Mouse (Mus musculus) liver, embryonic 14 days (tissue): ENCODE measurements around the gene Olfr427. TPM values are rescaled to one million over a fixed set of nuclear protein-coding genes. Genes with fewer than 3 reads are reported as not detected.

Experiments
- polyA plus RNA-seq: library from polyadenylated mRNA; depleted of rRNA; stranded (reverse); fragments of >200 nt; gene quantifications from 2 replicates; pipeline ENCODE4 v1.2.3, GENCODE M21; 2012; rRNA removed

The Olfr427 gene
- not detected in 2 replicates for polyA plus RNA-seq

DNA sequence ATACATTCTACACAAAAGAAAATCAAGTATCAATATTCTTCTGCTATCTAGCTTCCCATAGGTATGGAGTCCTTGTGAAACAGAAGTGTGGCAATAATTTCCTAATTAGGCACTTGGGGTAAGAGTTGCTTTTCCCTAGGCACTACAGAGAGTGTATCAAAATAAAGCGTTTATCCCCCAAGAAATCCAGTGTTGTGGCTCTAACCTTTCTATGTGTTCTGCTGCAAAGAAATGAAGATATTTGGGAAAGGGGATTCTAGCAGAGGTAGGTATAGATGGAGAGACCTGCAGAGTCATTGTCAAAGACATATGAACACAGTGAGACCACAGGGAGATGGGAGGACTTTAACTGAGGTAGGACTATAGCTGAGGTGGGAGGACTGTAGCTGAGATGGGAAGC, at the start of gene Olfr427:
Gene Olfr427 (plus strand): TSS at position 301 of the 400 bp plus-strand sequence.

DNA sequence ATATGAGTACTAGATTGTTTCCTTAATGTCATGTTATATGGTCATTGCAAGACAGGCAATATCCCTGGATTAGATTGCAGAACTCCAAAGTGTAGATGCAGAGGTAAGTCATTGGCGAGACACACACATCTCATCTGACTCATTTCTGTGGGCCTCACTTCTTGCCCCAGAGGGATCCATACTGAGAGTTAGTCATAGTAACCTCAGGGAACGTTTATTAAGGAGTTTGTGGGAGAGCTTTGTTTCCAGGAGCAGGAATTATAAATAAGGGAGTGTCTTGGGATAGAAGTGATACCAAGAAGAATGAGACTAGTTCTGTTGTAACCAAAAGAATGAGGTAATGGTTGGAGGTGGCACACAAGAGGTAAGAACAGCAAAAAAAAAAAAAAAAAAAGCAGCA, 47.8 kb upstream of the Olfr427 start, which contains the start of gene Olfr432:
Gene Olfr432 (plus strand): TSS at position 313 of the 400 bp plus-strand sequence.

DNA sequence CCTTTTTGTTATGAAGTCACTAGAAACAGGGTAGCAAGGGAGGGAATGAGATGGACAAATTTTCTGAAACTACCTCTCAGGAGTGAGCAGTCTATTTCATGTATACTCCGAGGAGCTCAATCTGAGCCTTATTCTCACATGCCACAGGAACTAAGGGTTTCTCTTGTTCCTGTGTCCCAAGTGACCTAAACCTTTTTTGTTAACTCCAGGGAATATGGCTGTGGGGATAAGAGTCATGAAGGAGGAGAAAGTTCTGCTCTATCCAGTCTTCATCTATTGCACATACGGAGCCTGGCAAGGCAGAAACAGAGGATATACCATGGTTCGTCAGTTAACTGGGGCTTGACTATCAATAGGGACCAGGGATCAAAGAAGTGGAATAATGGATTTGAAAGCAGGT, 30.4 kb upstream of the Olfr427 start, which contains the start of gene Olfr430:
Gene Olfr430 (plus strand): TSS at position 301 of the 400 bp plus-strand sequence.

DNA sequence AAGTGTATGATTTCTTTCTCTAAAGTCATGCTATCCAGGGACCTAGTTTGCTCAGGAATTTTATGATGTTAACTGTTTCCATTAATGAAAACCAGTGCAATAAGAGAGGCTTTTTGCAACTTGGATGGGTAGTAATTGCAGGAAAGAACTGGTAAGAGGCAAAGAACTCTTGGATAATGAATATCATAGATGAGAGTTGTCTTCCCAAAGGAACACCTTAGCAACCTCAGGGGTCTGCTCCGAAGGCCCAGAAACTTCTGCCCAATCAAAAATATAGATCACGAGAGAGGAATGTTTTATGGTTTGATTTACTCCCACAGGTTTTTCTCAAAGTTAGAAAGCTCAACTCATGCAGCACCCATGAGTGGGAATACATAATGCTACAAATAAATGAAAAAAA, 12.7 kb upstream of the Olfr427 start, which contains the start of gene Olfr429:
Gene Olfr429 (plus strand): TSS at position 301 of the 400 bp plus-strand sequence.

DNA sequence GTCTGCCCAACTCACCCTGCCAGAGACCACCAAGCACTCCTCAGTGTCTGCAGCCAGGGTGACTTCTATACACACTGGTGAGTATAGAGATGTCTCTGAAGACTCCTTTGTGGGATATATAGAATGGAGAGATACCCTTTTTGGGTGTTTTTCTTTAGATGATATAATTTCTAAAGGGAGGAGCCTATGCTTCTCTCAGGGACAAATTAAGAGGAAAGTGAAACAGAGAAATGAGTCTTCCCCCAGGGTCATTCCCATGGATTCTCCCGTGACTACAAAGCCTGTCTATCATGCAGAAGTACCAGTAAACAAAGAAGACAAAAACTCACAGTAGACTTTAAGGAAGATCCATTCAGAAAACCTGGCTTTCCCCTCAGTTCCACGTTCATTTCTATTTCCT, 24.4 kb downstream of the Olfr427 start, which contains the start of gene Olfr231:
Gene Olfr231 (minus strand): TSS at position 101 of the 400 bp plus-strand sequence.

DNA sequence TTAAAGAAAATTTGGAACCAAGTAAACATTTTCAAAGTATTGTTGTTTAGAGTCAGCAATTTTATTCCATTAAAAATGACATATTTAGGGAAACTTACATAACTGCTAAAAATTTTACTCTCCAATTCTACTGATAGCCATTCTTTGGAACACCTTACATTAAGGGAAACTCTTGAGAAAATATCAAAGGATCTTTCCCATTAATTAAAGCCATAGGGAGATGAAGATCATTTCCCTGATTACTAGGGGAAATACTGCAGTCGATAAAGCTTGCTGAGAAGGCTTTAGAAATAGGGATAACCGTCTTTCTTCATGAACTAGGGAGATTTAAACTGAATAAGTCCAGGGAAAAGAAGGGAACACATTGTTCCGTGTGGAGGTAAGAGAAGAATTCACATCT, 34.5 kb downstream of the Olfr427 start, which contains the start of gene Olfr424:
Gene Olfr424 (plus strand): TSS at position 301 of the 400 bp plus-strand sequence.

Other genes with a start within 250 kb of the Olfr427 start
- gene Ifi211, start 183.8 kb upstream of the Olfr427 start, polyA plus RNA-seq = 1.3 and 1.7 TPM in 2 replicates
- gene Mndal, start 154.4 kb upstream of the Olfr427 start, polyA plus RNA-seq = 2.9 and 3.2 TPM in 2 replicates
- gene Ifi203, start 154.2 kb upstream of the Olfr427 start, polyA plus RNA-seq = 1.5 and 2.4 TPM in 2 replicates
- gene Ifi202b, start 114.1 kb upstream of the Olfr427 start, polyA plus RNA-seq = not detected in 2 replicates
- gene Ifi205, start 65.1 kb upstream of the Olfr427 start, polyA plus RNA-seq = 0.52 TPM in 2 replicates
- 0.06 and 0.07 TPM in 2 replicates for gene Olfr433, start 56.2 kb upstream of the Olfr427 start, polyA plus RNA-seq
- 0.01 TPM in 1 of 2 replicates, not detected in the other for gene Olfr432, start 47.7 kb upstream of the Olfr427 start, polyA plus RNA-seq
- not detected in 2 replicates for gene Olfr430, start 30.3 kb upstream of the Olfr427 start, polyA plus RNA-seq
- gene Olfr429, start 12.6 kb upstream of the Olfr427 start, polyA plus RNA-seq = not detected in 2 replicates
- 0.02 TPM in 1 of 2 replicates, not detected in the other for gene Olfr231, start 24.3 kb downstream of the Olfr427 start, polyA plus RNA-seq
- gene Olfr424, start 34.6 kb downstream of the Olfr427 start, polyA plus RNA-seq = not detected in 2 replicates
- not detected in 2 replicates for gene Olfr420, start 58.7 kb downstream of the Olfr427 start, polyA plus RNA-seq
- 37.1 and 44.4 TPM in 2 replicates for gene Spta1, start 75.9 kb downstream of the Olfr427 start, polyA plus RNA-seq
- not detected in 2 replicates for gene Olfr419, start 155.2 kb downstream of the Olfr427 start, polyA plus RNA-seq
- gene Mptx1, start 233.6 kb downstream of the Olfr427 start, polyA plus RNA-seq = not detected in 2 replicates